Mouse (Mus musculus): ENCODE measurements around the gene Ano3.

Gene Ano3

GRCm38 (mm10) chr2:110806302-110807093 is 144.2 kb downstream of the Ano3 start:
- DNase-seq (ENCODE audit: extremely low spot score, low spot score) = no peak

GRCm38 (mm10) chr2:110795928-110796327 is 154.8 kb downstream of the Ano3 start:
- no peak for DNase-seq (ENCODE audit: extremely low spot score, low spot score)

GRCm38 (mm10) chr2:110795433-110795832 is 155.3 kb downstream of the Ano3 start:
- DNase-seq (ENCODE audit: extremely low spot score, low spot score) = no peak

- no peak for DNase-seq (ENCODE audit: extremely low spot score, low spot score)
Measured at GRCm38 (mm10) chr2:110787396-110787795, 163.3 kb downstream of the Ano3 start.

- no peak for DNase-seq (ENCODE audit: extremely low spot score, low spot score)
Measured at GRCm38 (mm10) chr2:110759434-110759833, 191.3 kb downstream of the Ano3 start.

GRCm38 (mm10) chr2:110757556-110757955 is 193.2 kb downstream of the Ano3 start:
- DNase-seq (ENCODE audit: extremely low spot score, low spot score) = no peak

GRCm38 (mm10) chr2:110740493-110740892 is 210.2 kb downstream of the Ano3 start:
- no peak for DNase-seq (ENCODE audit: extremely low spot score, low spot score)

GRCm38 (mm10) chr2:110739781-110740180 is 210.9 kb downstream of the Ano3 start:
- DNase-seq (ENCODE audit: extremely low spot score, low spot score) = no peak

- DNase-seq (ENCODE audit: extremely low spot score, low spot score) = no peak
Measured at GRCm38 (mm10) chr2:110737981-110738380, 212.7 kb downstream of the Ano3 start.

GRCm38 (mm10) chr2:110737236-110737635 is 213.5 kb downstream of the Ano3 start:
- DNase-seq (ENCODE audit: extremely low spot score, low spot score) = no peak

- no peak for DNase-seq (ENCODE audit: extremely low spot score, low spot score)
Measured at GRCm38 (mm10) chr2:110726106-110726505, 224.6 kb downstream of the Ano3 start.

- DNase-seq (ENCODE audit: extremely low spot score, low spot score) = no peak
Measured at GRCm38 (mm10) chr2:110722208-110722607, 228.5 kb downstream of the Ano3 start.

GRCm38 (mm10) chr2:110721290-110721753 is 229.4 kb downstream of the Ano3 start, which contains the start of gene Muc15:
Gene Muc15 (plus strand): TSS chr2:110721340.
- no peak for DNase-seq (ENCODE audit: extremely low spot score, low spot score)

GRCm38 (mm10) chr2:110719051-110719450 is 231.7 kb downstream of the Ano3 start:
- DNase-seq (ENCODE audit: extremely low spot score, low spot score) = no peak

- DNase-seq (ENCODE audit: extremely low spot score, low spot score) = no peak
Measured at GRCm38 (mm10) chr2:110710055-110710720, 240.5 kb downstream of the Ano3 start.

- no peak for DNase-seq (ENCODE audit: extremely low spot score, low spot score)
Measured at GRCm38 (mm10) chr2:110709436-110709835, 241.3 kb downstream of the Ano3 start.

GRCm38 (mm10) chr2:110671071-110671624 is 279.6 kb downstream of the Ano3 start:
- DNase-seq (ENCODE audit: extremely low spot score, low spot score) = no peak

GRCm38 (mm10) chr2:110663329-110663728 is 287.4 kb downstream of the Ano3 start:
- DNase-seq (ENCODE audit: extremely low spot score, low spot score) = no peak

- DNase-seq (ENCODE audit: extremely low spot score, low spot score) = no peak
Measured at GRCm38 (mm10) chr2:110644846-110645245, 305.9 kb downstream of the Ano3 start.

GRCm38 (mm10) chr2:110644358-110644757 is 306.4 kb downstream of the Ano3 start:
- DNase-seq (ENCODE audit: extremely low spot score, low spot score) = no peak
